Mouse (Mus musculus) kidney, adult 11 months (tissue): Measurements from ENCODE around the gene Hectd2.

Source experiments
- DNase-seq: peaks from one replicate; pipeline ENCODE4 v3.0.0; 2022

The Hectd2 gene

GRCm38 (mm10) chr19:36663918-36664317, 109.5 kb downstream of the Hectd2 start:
- no peak for DNase-seq

- DNase-seq, result no peak
These were observed 110.0 kb downstream of the Hectd2 start for GRCm38 (mm10) chr19:36664417-36664816.

GRCm38 (mm10) chr19:36665206-36665605, 110.8 kb downstream of the Hectd2 start:
- DNase-seq, result no peak

- no peak for DNase-seq
These were observed 111.2 kb downstream of the Hectd2 start for GRCm38 (mm10) chr19:36665641-36666040.

- no peak for DNase-seq
These were observed 112.0 kb downstream of the Hectd2 start for GRCm38 (mm10) chr19:36666471-36666870.

- DNase-seq, result no peak
These were observed 112.9 kb downstream of the Hectd2 start for GRCm38 (mm10) chr19:36667368-36667767.

GRCm38 (mm10) chr19:36668098-36668497, 113.7 kb downstream of the Hectd2 start:
- no peak for DNase-seq

GRCm38 (mm10) chr19:36668881-36669639, 114.6 kb downstream of the Hectd2 start:
- DNase-seq, result no peak

GRCm38 (mm10) chr19:36669720-36670451, 115.4 kb downstream of the Hectd2 start:
- no peak for DNase-seq
